Mouse (Mus musculus): ENCODE measurements around the gene Kirrel3. TPM values are rescaled to one million over a fixed set of nuclear protein-coding genes. Genes with fewer than 3 reads are reported as not detected.

Kirrel3 gene
- total and polyA plus RNA-seq, 3 experiments = 0.98 TPM; not detected in 2

DNA sequence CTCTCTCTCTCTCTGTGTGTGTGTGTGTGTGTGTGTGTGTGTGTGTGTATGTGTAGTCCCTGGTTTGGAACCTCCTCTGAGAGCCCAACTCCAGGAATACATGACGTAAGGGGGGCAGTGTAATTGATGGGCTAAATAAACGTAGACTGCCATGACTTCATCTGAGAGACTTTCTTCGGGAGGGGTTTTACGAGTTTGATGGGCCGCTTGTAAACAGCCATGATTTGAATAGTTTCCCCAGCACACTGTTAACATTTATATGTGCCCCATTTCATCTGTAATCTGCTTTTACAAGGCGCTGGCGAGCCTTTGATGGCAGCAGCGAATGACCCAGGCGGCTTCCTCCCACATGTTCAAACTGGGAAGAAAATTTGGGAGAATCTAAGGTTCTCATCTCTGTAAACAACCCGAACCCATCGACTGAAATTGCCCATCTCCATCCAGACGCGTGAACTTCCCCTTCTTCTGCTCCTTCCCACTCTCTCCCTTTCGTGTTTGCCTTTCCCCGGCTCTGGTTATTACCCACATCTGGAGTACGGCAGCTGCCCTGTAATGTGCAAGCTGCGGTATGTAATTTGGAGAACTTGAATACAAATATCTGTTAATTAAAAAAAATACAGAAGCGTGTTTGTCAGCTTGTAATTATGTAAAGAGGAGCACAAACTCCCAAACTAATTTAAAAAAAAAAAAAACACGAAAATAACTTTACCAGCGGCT lies 34.7 kb downstream of the Kirrel3 start:
- Histone ChIP-seq H3K4me1 (ENCODE audit: insufficient read depth, low read depth, low read length) (no peaks in the 10 kb centered on the region), H3K27me3 (ENCODE audit: insufficient read depth, low read length) (no peaks in the 10 kb centered on the region), H3K4me3 (ENCODE audit: low read depth, low read length) (no peak overlapping the region), H3K9me3 (replicated peaks) (no peaks in the 10 kb centered on the region), H3K36me3 (replicated peaks) (no peaks in the 10 kb centered on the region)
- TF ChIP-seq CTCF (IDR thresholded peaks at IDR 0.05; ENCODE audit: low read depth, low read length) = no peak
- TF ChIP-seq GATA1 (IDR thresholded peaks at IDR 0.05; ENCODE audit: borderline replicate concordance, low read length) = no peak
- no peak for TF ChIP-seq GATA2 (IDR thresholded peaks at IDR 0.05; ENCODE audit: borderline replicate concordance, low read depth, low read length)
- TF ChIP-seq TAL1 (conservative IDR thresholded peaks at IDR 0.05; ENCODE audit: low read depth, low read length) = no peak
- no peak for TF ChIP-seq POLR2AphosphoS5 (IDR thresholded peaks at IDR 0.05; ENCODE audit: insufficient replicate concordance, low read depth, low read length)
- ATAC-seq (ENCODE audit: extremely low read depth, insufficient number of reproducible peaks, low FRiP score, poor library complexity, severe bottlenecking) (no peak), DNase-seq (ENCODE audit: low spot score) (no peak)

DNA sequence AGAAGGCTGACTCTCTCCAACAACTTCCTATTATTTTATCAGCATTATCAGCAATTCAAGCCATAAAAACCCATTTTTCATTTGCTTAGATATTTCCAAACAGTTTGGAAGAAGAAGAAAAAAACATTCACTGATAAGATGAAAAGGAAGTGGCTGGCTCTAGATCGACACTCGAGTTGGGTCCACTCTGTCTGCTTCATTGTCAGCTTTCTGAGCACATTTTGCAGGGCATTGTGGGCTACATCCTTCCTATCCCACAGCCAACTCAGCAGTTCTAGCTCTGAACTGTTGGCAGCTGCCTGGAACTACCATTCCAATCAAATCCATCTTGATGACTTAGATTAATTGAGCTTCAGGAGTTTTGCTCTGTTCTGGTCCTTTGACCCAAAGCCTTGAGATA lies 40.0 kb downstream of the Kirrel3 start:
- ATAC-seq (ENCODE audit: extremely low read depth, insufficient number of reproducible peaks, low FRiP score, poor library complexity, severe bottlenecking) = no peak
- H3K4me3 ChIP-seq (ENCODE audit: low read depth, low read length) = no peak overlapping the region
- H3K4me1 ChIP-seq (ENCODE audit: insufficient read depth, low read depth, low read length) = no peaks in the 10 kb centered on the region
- H3K36me3 ChIP-seq (replicated peaks) = no peaks in the 10 kb centered on the region
- H3K27me3 ChIP-seq (ENCODE audit: insufficient read depth, low read length) = no peaks in the 10 kb centered on the region
- H3K9me3 ChIP-seq (replicated peaks) = no peaks in the 10 kb centered on the region
- TF ChIP-seq GATA1 (IDR thresholded peaks at IDR 0.05; ENCODE audit: borderline replicate concordance, low read length) = no peak
- DNase-seq (ENCODE audit: low spot score) = no peak

GRCm38 (mm10) chr9:34538591-34539335 lies 53.1 kb downstream of the Kirrel3 start:
- DNase-seq (ENCODE audit: low spot score) (no peak), ATAC-seq (ENCODE audit: extremely low read depth, insufficient number of reproducible peaks, low FRiP score, poor library complexity, severe bottlenecking) (no peak)
- H3K9me3 ChIP-seq (replicated peaks) = no peaks in the 10 kb centered on the region
- TF ChIP-seq GATA2 (IDR thresholded peaks at IDR 0.05; ENCODE audit: borderline replicate concordance, low read depth, low read length) (no peak), CTCF (IDR thresholded peaks at IDR 0.05; ENCODE audit: low read depth, low read length) (no peak), TAL1 (conservative IDR thresholded peaks at IDR 0.05; ENCODE audit: low read depth, low read length) (no peak), POLR2AphosphoS5 (IDR thresholded peaks at IDR 0.05; ENCODE audit: insufficient replicate concordance, low read depth, low read length) (no peak), GATA1 (IDR thresholded peaks at IDR 0.05; ENCODE audit: borderline replicate concordance, low read length) (no peak)
- H3K4me1 ChIP-seq (ENCODE audit: insufficient read depth, low read depth, low read length) = no peaks in the 10 kb centered on the region
- no peaks in the 10 kb centered on the region for H3K27me3 ChIP-seq (ENCODE audit: insufficient read depth, low read length)
- no peaks in the 10 kb centered on the region for H3K36me3 ChIP-seq (replicated peaks)
- H3K4me3 ChIP-seq (ENCODE audit: low read depth, low read length) = no peak overlapping the region

- TF ChIP-seq GATA2 (IDR thresholded peaks at IDR 0.05; ENCODE audit: borderline replicate concordance, low read depth, low read length) = no peak
- TF ChIP-seq POLR2AphosphoS5 (IDR thresholded peaks at IDR 0.05; ENCODE audit: insufficient replicate concordance, low read depth, low read length) = no peak
- TF ChIP-seq GATA1 (IDR thresholded peaks at IDR 0.05; ENCODE audit: borderline replicate concordance, low read length) = no peak
- no peak for TF ChIP-seq TAL1 (conservative IDR thresholded peaks at IDR 0.05; ENCODE audit: low read depth, low read length)
- no peak for TF ChIP-seq CTCF (IDR thresholded peaks at IDR 0.05; ENCODE audit: low read depth, low read length)
- no peak for DNase-seq (ENCODE audit: low spot score)
- Histone ChIP-seq H3K27me3 (ENCODE audit: insufficient read depth, low read length) (no peaks in the 10 kb centered on the region), H3K4me1 (ENCODE audit: insufficient read depth, low read depth, low read length) (no peaks in the 10 kb centered on the region), H3K4me3 (ENCODE audit: low read depth, low read length) (no peak overlapping the region), H3K36me3 (replicated peaks) (no peaks in the 10 kb centered on the region), H3K9me3 (replicated peaks) (no peaks in the 10 kb centered on the region; the same call in 1 of the 2 replicates)
- no peak for ATAC-seq (ENCODE audit: extremely low read depth, insufficient number of reproducible peaks, low FRiP score, poor library complexity, severe bottlenecking)
Observed at GRCm38 (mm10) chr9:34541908-34542307, 56.2 kb downstream of the Kirrel3 start.

DNA sequence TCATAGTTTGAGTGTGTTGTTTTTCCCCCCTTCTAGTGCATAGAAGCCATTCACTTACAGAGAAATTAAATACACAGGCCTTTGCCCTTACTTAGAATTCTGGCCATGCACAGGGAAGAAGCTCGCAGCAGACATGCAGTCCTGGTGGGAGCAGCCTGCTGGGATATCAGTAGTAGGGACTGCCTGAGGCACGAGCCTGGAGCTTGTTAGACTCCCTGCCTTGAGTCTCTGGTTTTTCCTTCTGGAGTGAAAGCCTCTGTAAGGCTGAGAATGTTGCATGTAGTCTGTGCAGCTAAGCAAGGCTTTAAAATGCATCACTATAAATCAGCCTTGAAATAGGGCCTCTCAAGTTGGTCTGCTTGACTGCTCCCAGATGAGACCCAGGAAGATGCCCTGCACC lies 70.0 kb downstream of the Kirrel3 start:
- no peak overlapping the region for H3K4me3 ChIP-seq (ENCODE audit: low read depth, low read length)
- H3K4me1 ChIP-seq (ENCODE audit: insufficient read depth, low read depth, low read length) = no peaks in the 10 kb centered on the region
- H3K9me3 ChIP-seq (replicated peaks) = no peaks in the 10 kb centered on the region; the same call in 1 of the 2 replicates
- H3K36me3 ChIP-seq (replicated peaks) = no peaks in the 10 kb centered on the region
- no peaks in the 10 kb centered on the region for H3K27me3 ChIP-seq (ENCODE audit: insufficient read depth, low read length)
- DNase-seq (ENCODE audit: low spot score) (no peak), ATAC-seq (ENCODE audit: extremely low read depth, insufficient number of reproducible peaks, low FRiP score, poor library complexity, severe bottlenecking) (no peak)
- TF ChIP-seq CTCF (IDR thresholded peaks at IDR 0.05; ENCODE audit: low read depth, low read length) (no peak), POLR2AphosphoS5 (IDR thresholded peaks at IDR 0.05; ENCODE audit: insufficient replicate concordance, low read depth, low read length) (no peak), GATA1 (IDR thresholded peaks at IDR 0.05; ENCODE audit: borderline replicate concordance, low read length) (no peak), TAL1 (conservative IDR thresholded peaks at IDR 0.05; ENCODE audit: low read depth, low read length) (no peak), GATA2 (IDR thresholded peaks at IDR 0.05; ENCODE audit: borderline replicate concordance, low read depth, low read length) (no peak)

GRCm38 (mm10) chr9:34557846-34558245 lies 72.2 kb downstream of the Kirrel3 start:
- H3K9me3 ChIP-seq (replicated peaks) = peaks cover 3% of the 10 kb centered on the region; the same call in 1 of the 2 replicates

More at GRCm38 (mm10) chr9:34557846-34558245, 72.2 kb downstream of the Kirrel3 start:
- TF ChIP-seq POLR2AphosphoS5 (IDR thresholded peaks at IDR 0.05; ENCODE audit: insufficient replicate concordance, low read depth, low read length) = no peak
- no peak for TF ChIP-seq TAL1 (conservative IDR thresholded peaks at IDR 0.05; ENCODE audit: low read depth, low read length)
- no peak for TF ChIP-seq GATA1 (IDR thresholded peaks at IDR 0.05; ENCODE audit: borderline replicate concordance, low read length)
- no peak for TF ChIP-seq CTCF (IDR thresholded peaks at IDR 0.05; ENCODE audit: low read depth, low read length)
- TF ChIP-seq GATA2 (IDR thresholded peaks at IDR 0.05; ENCODE audit: borderline replicate concordance, low read depth, low read length) = no peak
- H3K4me3 ChIP-seq (ENCODE audit: low read depth, low read length) = no peak overlapping the region
- no peaks in the 10 kb centered on the region for H3K4me1 ChIP-seq (ENCODE audit: insufficient read depth, low read depth, low read length)
- DNase-seq (ENCODE audit: low spot score) = no peak
- no peaks in the 10 kb centered on the region for H3K27me3 ChIP-seq (ENCODE audit: insufficient read depth, low read length)
- ATAC-seq (ENCODE audit: extremely low read depth, insufficient number of reproducible peaks, low FRiP score, poor library complexity, severe bottlenecking) = no peak
- no peaks in the 10 kb centered on the region for H3K36me3 ChIP-seq (replicated peaks)
